Mouse (Mus musculus): ENCODE results near the gene Prdm12.
A peak's percentile ranks its signal among the peaks of the same experiment; 100 is the strongest.
"Not testable (repeated sequence)": the region's sequence is repeated elsewhere in the genome, so short reads cannot be mapped to it uniquely, and the experiment has no call there.

Gene Prdm12

DNA sequence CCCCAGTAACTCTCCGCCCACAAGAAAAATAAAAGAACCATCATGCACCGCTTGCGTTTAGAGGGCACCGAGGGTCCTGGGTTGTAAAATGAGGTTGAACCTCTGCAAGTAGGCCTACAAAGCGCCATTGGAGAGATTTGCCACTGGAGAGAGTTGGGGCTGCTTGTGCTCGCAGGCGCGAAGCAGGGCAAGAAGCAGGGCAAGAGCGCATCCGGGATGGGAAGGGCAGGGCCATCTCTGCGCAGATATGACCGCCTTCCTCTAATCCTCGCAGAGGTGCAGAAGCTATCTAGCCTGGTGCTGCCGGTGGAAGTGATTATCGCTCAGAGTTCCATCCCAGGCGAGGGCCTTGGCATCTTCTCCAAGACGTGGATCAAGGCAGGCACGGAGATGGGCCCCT, 2.1 kb downstream of the Prdm12 start:
- no peak for DNase-seq (ENCODE audit: low spot score)

DNA sequence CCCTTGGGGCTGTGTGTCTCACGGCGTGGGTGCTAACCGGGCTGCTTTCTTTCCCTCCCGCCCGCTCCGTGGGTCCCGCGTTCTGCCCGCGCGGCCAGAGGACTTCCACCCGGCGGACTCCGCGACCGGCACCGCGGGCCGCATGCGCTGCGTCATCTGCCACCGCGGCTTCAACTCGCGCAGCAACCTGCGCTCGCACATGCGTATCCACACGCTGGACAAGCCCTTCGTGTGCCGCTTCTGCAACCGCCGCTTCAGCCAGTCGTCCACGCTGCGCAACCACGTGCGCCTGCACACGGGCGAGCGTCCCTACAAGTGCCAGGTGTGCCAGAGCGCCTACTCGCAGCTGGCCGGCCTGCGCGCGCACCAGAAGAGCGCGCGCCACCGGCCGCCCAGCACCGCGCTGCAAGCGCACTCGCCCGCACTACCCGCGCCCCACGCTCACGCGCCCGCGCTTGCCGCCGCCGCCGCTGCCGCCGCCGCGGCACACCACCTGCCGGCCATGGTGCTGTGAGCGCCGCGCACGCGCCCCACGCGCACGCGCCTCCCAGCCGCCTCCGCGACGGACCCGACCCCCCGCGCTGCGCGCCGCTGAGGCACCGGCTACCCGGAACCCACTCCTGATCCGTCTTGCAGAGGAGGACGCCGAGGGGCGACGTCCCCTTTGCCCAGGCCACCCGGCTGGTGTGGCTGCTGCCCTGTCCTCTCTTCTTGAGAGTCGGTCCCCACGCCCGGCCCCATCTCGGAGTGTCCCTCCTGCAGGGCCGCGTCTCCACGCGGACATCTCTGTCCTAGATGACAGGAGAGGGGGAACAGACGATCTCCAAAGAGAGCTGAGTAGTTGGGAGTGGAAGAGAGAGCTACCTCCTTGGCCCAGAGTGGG, 14.4 kb downstream of the Prdm12 start:
- DNase-seq (ENCODE audit: low spot score), result peak; percentile 61

DNA sequence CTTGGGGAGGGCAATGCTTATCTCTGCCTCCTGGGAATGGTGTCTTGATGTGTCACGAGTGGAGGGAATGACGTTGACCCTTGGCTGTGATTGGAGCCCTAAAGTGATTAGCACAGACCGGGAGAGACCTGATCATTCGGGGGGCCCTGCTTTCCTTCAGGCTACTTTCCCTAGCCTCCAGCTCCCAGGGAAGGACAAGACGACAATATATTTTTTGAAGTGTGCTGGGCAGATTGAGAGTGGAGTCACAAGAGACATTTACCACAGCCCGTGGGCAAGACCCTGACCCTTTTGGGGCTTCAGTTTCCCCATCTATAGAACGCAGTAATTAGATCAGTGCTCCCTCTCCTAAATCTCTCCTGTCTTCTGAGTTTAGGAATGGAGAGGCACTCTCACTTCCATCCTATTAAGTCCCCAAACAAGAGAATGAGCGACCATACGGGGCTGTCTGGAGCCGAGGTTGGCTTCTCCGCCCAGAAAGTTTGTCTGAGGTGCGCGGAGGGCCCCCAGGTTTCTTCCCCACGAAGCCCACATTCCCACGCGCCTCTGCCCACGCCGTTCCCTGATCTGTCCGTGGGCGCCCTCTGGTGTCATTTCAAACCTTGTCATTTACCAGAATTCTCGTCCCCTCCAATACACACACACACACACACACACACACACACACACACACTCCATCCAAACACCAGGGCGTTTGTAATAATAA, 15.2 kb downstream of the Prdm12 start:
- peak; percentile 86 for DNase-seq (ENCODE audit: low spot score)

DNA sequence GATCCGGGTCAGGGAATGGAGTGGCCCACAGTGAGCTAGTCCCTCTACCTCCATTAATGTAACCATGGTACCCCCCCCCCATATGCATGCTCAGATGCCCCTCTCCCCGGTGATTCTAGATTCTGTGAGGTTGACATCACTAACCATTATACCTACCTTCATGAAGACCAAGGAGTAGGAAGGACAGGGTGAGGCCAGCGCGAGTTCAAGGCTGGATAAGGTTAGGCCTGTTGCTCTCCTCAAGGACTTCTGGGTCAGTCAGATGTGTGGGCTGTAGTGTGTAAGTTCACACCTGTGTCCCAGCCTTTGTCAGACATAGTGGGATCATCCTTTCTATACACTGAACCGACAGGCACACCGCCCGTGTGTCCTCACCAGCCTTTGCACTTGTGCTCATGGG, 16.5 kb downstream of the Prdm12 start:
- no peak for DNase-seq (ENCODE audit: low spot score)

DNA sequence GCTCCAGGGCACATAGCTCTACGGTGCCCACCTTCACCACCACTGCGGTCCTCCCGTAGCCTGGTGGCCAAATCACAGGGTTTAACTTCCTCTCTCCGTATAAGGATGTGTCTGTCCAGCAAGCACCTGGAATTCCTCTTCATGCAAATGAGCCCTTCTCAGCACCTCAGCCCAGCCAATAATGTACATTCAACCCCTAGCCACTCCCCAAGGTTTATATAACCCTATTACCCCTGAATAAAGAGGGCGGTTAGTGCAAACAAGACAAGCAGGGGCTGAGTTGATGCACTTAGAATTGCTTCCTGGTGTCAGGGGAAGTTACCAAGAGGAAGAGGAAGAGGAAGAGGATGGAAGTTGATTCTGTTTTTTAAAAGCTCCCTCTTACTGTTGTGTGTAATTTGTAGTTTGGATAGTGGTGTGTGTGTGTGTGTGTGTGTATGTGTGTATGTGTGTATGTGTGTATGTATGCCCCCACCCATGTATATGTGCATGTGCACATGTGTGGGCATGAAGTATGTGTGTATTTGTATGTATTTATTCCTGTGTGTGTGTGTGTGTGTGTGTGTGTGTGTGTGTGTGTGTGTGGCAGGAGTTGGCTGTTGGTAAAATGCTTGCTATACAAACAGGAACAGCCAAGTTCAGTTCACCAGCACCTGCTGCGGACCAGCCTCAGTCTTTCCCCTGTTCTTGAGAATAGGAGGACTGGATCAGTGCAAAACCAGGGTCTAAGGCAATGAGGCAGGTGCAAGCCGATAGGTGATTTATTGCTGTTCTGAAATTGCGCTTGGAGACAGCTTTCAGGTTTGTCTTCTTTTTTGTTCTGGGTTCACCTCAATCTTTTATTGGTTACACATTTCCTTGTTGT, 23.3 kb downstream of the Prdm12 start:
- DNase-seq (ENCODE audit: low spot score), result no peak

DNA sequence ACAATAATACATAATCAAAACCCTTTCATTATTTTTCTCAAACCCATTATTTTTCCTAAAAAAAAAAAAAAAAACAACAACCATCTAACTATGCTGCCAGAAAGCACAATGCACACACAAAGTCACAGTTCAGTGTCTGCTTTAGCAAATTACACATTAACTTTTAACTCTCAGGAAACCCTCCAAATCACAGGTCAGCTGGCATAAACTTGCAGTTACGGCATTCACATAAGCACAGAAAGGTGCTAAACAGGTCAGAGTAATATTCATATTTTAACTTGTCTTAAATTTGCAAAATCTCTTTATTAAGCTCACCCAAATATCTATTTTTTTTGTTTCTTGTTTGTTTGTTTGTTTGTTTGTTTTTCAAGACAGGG, 24.0 kb downstream of the Prdm12 start:
- DNase-seq (ENCODE audit: low spot score), result no peak

DNA sequence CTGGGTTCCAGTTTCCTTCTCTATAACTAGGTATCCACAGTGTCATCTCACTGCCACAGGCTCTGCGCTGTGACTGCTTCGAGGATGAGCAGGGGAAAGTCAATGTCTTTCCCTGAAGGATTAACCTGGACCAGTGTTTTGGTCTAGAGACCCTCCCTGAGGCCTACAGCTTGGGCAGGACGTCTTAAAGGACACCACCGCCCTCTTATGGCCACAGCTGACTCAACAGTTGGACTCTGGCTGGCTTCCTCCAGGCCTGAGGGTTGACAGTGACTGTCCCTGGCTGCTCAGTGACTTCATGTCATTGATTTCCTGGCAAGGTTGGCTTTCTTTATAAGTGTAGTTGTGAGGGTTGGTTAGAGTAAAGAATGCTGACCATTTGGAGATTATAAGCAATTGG, 27.5 kb downstream of the Prdm12 start:
- no peak for DNase-seq (ENCODE audit: low spot score)

DNA sequence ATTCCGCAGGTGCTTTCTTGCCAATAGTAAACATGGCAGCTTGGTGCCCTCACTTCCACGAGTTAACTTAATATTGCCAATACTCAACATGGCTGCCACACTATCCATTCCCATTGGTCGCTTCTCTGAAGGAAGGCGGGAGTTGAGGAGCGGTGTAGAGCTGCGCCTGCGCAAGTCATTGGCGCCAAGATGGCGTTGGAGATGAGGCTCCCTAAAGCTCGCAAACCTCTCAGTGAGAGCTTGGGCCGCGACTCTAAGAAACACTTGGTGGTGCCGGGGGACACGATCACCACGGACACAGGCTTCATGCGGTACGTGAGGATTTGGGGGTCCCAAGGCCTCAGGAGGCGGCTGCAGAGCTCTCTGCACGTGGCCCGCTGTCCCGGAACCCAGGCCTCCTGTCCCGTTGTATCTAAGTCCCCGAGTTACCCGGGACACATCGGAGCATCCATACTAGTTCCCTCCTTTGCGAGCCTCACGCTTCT, 30.8 kb downstream of the Prdm12 start, which contains the start of gene Exosc2:
TSS of gene Exosc2 (plus strand) at position 165 of the 485 bp plus-strand sequence.
- peak; percentile 91 for DNase-seq (ENCODE audit: low spot score)

DNA sequence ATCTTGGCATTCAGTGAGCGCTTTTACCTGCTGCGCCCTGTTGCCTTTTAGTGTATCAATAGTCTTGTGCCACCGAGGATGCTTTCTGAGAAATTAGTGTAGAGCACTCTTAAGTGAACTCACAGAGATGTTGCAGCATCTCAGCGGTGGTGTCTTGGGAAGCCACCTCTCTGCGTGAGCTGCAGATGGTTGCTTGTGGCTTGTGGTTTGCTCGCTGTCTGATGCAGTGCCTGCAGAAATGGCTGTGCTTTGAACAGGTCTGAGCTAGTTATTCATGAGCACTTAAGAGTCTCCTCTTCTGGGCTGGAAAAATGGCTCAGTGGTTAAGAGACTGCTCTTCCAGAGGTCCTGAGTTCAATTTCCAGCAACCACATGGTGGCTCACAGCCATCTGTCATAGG, 38.8 kb downstream of the Prdm12 start:
- no peak for DNase-seq (ENCODE audit: low spot score)

DNA sequence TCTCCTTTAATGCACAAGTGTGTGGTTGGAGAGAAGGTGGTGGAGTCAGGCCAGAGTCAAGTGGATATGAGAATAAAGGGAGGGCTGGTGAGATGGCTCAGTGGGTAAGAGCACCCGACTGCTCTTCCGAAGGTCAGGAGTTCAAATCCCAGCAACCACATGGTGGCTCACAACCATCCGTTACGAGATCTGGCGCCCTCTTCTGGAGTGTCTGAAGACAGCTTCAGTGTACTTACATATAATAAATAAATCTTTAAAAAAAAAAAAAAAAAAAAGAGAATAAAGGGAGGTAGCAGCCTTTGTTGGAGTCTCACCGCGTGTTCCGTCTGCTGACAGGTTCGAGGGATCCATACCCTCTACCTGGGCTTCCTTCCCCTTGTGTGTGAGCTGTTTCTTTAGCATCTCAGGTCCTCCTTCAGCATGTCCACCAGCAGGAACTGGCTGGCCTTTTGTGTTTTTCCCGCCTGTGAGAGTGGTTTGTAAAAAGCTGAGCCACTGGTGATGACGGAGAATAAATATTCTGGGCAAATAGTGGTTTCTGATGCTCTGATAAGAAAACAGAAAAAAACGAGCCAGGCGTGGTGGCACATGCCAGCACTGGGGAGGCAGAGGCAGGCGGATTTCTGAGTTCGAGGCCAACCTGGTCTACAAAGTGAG, 41.3 kb downstream of the Prdm12 start:
- DNase-seq (ENCODE audit: low spot score), result not testable (repeated sequence)

DNA sequence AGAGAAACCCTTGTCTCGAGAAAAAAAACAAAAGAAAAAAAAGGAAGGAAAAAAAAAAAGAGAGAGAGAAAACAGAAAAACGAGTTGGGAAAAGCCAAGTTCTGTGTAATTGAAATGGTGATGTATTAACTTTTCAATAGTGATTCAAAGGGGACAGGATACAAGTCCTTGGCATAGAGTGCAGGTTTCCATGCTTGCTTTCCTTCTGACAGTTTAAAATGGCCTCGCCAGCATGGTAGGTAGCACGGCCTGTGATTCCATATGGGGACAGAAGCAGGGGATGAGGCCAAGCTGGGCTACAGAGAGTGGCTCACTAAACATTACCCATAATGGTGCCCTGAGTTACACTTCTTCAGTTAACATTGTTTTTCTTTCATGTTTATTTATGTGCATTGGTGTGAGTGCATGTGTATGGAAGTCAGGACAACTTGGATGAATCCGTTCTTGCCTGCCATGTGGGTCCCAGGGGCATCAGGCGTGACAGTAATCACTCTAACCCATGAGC, 41.9 kb downstream of the Prdm12 start:
- DNase-seq (ENCODE audit: low spot score), result no peak

DNA sequence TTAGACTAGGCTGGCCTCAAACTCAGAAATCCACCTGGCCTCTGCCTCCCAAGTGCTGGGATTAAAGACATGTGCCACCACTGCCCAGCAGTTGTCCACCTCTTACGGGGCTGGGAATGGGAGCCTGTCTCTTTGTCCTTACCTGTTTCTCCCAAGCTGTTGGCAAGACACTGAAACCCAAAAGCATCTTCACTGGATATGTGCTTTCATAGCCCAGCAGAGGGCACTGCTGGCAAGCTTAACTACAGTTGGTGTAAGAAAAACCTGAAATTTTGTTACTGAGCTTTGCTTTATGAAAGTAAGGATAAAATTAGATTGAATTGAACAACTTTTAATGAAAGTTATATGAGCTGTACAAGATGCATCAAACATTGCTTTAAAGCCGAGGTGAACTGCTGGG, 43.8 kb downstream of the Prdm12 start:
- DNase-seq (ENCODE audit: low spot score), result peak; percentile 72

DNA sequence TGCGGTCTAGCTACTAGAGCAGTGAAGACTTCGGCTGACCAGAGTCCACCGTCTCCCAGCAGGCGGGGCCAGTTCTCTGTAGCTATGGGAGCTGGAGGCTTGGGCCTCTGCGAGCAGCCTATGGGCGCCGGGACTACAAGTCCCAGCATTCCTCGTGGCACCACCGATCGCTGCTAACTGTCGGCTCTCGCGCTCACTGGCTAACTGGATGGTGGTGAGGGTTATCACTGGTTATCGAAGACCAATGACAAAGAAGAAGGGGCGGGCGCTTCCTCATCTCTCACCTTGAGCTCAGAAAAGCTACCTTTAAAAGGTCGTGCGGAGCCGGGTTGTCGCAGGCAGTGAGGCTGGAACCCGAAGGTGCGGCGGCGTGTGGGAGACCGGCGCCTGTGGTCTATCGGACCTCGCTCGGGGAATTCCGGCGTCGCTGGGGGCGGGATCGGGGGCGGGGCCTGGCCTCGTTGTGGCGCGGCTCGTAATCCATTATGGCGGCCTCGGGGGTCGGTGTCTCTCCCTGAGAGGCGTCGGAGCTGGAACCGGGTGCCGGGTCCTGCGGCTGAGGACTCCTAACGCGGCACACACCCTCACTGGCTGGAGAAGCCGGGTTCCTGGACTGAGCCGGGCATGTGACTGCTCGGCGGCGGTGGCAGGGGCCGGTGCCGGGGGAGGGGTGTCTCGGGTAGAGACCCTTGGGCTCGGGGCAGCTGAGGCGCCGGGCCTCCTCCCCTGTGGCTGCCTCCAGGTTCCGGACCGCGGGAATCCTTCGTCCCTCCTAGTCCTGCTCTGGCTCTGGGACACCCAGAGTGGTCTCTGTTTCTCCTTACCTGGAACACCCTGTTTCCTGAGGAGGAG, 48.5 kb downstream of the Prdm12 start, which contains the start of gene Abl1:
TSS of gene Abl1 (plus strand) at position 303 of the 852 bp plus-strand sequence.
- DNase-seq (ENCODE audit: low spot score), result peak; percentile 92

DNA sequence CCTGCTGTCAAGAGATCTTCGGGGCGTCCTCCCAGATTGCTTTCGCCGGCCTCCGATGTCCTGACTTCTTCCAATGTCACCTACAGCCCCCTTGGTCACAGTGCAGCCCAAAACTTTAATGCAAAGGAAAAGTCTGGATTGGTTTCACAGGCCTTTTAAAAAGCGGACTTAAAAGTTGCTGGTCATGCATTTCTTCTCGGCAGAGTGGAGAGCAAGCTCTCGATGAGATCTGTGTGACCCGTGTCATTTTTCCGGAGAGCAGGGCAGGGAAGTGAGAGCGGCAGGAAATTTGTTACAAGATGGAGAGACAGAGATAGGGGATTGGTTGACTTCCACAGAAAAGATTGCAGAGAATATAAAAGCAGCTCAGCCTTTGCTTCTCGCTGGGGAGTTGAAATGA, 49.2 kb downstream of the Prdm12 start:
- no peak for DNase-seq (ENCODE audit: low spot score)

DNA sequence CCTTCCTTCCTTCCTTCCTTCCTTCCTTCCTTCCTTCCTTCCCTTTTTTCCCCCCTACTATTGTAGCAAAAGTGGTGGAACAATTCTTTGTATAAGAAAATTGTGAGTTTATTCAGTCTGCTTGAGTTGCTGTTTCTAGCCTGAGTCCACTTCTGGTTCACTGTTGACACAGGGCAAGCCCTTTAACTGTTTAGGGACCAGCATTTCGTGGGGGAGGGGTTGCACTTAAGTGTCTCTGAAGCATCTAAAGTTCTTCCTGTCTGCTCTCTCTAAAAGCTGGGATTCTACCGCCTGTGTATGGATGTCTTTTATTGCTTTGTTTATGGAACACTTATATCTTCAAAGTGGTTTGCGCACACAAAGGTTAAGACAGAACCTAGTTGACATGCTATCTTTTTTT, 50.2 kb downstream of the Prdm12 start:
- DNase-seq (ENCODE audit: low spot score), result no peak

DNA sequence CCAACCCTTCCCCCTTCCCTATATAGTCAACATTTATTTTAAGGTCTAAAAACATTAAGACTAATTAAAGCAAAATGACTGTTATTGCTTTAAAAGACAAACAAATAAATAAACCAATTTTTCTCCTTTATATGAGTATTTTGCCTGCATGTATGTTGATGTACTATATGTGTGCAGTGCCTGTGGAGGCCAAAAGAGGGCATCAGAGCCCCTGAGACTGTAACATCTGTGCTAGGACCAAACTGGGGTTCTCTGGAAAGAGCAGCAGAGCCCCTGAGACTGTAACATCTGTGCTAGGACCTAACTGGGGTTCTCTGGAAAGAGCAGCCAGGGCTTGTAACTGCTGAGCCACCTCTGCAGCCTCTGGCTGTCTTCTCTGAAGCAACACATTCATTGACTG, 58.4 kb downstream of the Prdm12 start:
- no peak for DNase-seq (ENCODE audit: low spot score)

DNA sequence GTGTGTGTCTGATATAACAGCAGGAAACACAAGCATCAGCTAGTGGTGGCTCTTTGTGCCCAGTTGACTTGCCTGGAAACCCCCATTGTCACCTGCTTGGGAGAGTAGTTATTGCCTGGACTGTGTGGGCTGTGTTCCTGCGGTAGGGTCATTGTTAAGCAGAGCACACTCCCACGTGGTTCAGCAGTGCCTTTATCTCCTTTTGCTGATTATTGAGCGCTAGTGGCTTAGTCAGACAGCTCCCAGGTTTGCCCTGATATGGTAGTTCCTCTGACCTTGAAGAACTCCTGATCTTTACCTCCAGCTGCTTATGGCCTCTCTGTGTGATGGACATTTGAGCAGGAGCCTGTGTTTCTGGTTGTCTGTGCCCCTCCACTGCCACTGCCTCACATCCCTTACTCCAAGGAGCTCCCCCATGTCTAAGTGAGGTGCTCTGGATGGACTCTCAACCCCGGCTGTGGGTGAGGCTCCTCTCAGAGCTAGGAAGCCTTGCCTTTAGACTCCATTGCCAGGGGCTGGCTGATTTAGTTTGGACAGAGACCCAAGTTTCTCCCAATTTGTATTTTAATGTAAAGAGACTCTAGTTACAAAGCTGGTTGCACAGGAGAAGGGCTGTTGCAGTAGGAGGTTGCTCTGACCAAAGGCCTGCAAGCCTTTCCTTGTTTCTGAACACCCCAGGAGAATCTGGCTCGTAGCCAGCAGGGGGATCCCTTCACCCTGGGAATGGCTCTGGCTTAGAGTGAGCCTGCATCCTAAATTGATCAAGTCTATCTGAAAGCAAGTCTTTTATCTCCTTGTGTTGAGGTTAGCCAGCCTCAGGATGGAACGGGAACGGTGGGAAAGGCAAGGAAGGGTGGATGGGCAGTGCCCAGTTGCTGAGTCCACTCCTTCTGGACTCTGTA, 61.0 kb downstream of the Prdm12 start:
- DNase-seq (ENCODE audit: low spot score), result peak; percentile 51

DNA sequence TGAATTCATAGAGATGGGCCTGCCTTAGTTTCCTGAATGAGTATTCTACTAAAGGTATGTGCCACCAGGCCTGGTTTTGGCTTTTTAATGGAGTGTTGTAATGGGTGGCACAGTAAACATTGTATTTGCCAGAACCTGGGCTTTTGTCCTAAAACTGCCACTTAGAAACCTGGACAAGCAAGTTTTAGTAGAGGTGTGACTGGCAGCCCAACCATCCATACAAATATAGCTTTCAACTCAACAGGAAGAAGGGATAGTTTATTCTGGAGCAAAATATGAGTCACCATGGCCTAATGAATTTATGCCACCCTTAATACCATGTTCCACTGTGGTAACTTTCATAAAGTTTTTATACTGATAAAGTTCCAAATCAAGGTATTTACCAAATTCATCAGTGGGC, 63.4 kb downstream of the Prdm12 start:
- no peak for DNase-seq (ENCODE audit: low spot score)
